Mouse (Mus musculus) intestine, embryonic 15.5 days (tissue): ENCODE results near the gene Gm20388. TPM values are rescaled to one million over a fixed set of nuclear protein-coding genes. Genes with fewer than 3 reads are reported as not detected.
A peak's percentile ranks its signal among the peaks of the same experiment; 100 is the strongest.

Experiments used
- ATAC-seq: fragments of 200-750 bp; cut with Nextera tagmentation; 2 replicates; pipeline ENCODE4 v1.8.0; 2017; ENCODE audit warnings: moderate TSS enrichment, moderate library complexity
- H3K27ac ChIP-seq: fragments of 300-500 bp; sonication (generic); 2 replicates; pipeline ENCODE4 v1.5.1; 2015; ENCODE audit warnings: mild to moderate bottlenecking, inconsistent platforms
- H3K27me3 ChIP-seq: fragments of 300-500 bp; sonication (generic); replicated peaks from 2 replicates; pipeline ENCODE4 v1.6.1; 2015; ENCODE audit warnings: inconsistent platforms
- H3K36me3 ChIP-seq: fragments of 300-500 bp; sonication (generic); 2 replicates; pipeline ENCODE4 v1.6.1; 2015; ENCODE audit warnings: inconsistent platforms
- H3K4me1 ChIP-seq: fragments of 300-500 bp; sonication (generic); replicated peaks from 2 replicates; pipeline ENCODE4 v1.6.1; 2015; ENCODE audit warnings: inconsistent platforms
- H3K4me2 ChIP-seq: fragments of 300-500 bp; sonication (generic); replicated peaks from 2 replicates; pipeline ENCODE4 v1.6.1; 2015; ENCODE audit warnings: mild to moderate bottlenecking, inconsistent platforms
- H3K4me3 ChIP-seq: fragments of 300-500 bp; sonication (generic); replicated peaks from 2 replicates; pipeline ENCODE4 v1.5.1; 2015; ENCODE audit warnings: inconsistent platforms
- H3K9ac ChIP-seq: fragments of 300-500 bp; sonication (generic); 2 replicates; pipeline ENCODE4 v1.6.1; 2015; ENCODE audit warnings: inconsistent platforms
- H3K9me3 ChIP-seq: fragments of 300-500 bp; sonication (generic); 2 replicates; pipeline ENCODE4 v1.6.1; 2016; ENCODE audit warnings: inconsistent platforms
- WGBS: fragments of 180-500 bp; shearing (Covaris S2); methylation state at CpG from one replicate; pipeline ENCODE4 v1.1.7; 2015; 5-methylcytosine and 5-hydroxymethylcytosine counted together
- polyA plus RNA-seq: library from polyadenylated mRNA; unstranded; fragments of >200 nt; fragmentation: Nextera tagmentation; extraction: Ambion mirVana; gene quantifications from 2 replicates; pipeline ENCODE4 v1.2.1, GENCODE M21; 2015

Gene Gm20388
- polyA plus RNA-seq, 1 experiment from 2014 or later, result not detected

- Histone ChIP-seq H3K9me3 (no peaks in the 10 kb centered on the region), H3K4me2 (no peak overlapping the region), H3K36me3 (no peaks in the 10 kb centered on the region), H3K4me3 (no peak overlapping the region), H3K4me1 (peaks cover 6% of the 10 kb centered on the region; the same call in 1 of the 2 replicates), H3K9ac (no peak overlapping the region), H3K27ac (no peak overlapping the region), H3K27me3 (peaks cover 19% of the 10 kb centered on the region; the same call in 1 of the 2 replicates)
- WGBS, result 27% methylated on average over 10 of the region's 10 CpGs
- no peak for ATAC-seq
Observed at GRCm38 (mm10) chr8:122772431-122773060, 2861.9 kb downstream of the Gm20388 start.

- no peaks in the 10 kb centered on the region for H3K36me3 ChIP-seq
- H3K4me1 ChIP-seq, result peaks cover 6% of the 10 kb centered on the region; the same call in 1 of the 2 replicates
- H3K4me3 ChIP-seq, result peak within 1 kb of the TSS; percentile 87
- WGBS, result 1% methylated on average over 50 of the region's 50 CpGs
- H3K27ac ChIP-seq, result no peak within 1 kb of the TSS
- H3K9me3 ChIP-seq, result no peaks in the 10 kb centered on the region
- peak within 1 kb of the TSS; percentile 82 for H3K9ac ChIP-seq
- H3K27me3 ChIP-seq, result 0 out of 2 replicates have a peak, but pooled peaks cover under 1% of the 10 kb centered on the region
- ATAC-seq, result peak; percentile 75
- peak within 1 kb of the TSS; percentile 87 for H3K4me2 ChIP-seq
Observed at GRCm38 (mm10) chr8:122775285-122776155, 2864.9 kb downstream of the Gm20388 start, which contains the start of gene Acsf3. Gene Acsf3, plus strand, starts transcription at chr8:122775486.

GRCm38 (mm10) chr8:122777701-122778100 is 2867.1 kb downstream of the Gm20388 start:
- 92% methylated on average over 6 of the region's 6 CpGs for WGBS
- no peak overlapping the region for H3K4me2 ChIP-seq

GRCm38 (mm10) chr8:122778703-122779239 is 2868.1 kb downstream of the Gm20388 start:
- Histone ChIP-seq H3K9ac (no peak overlapping the region), H3K36me3 (no peaks in the 10 kb centered on the region), H3K4me3 (no peak overlapping the region), H3K27me3 (no peaks in the 10 kb centered on the region), H3K27ac (no peak overlapping the region), H3K4me1 (peaks cover 6% of the 10 kb centered on the region; the same call in 1 of the 2 replicates), H3K9me3 (no peaks in the 10 kb centered on the region), H3K4me2 (no peak overlapping the region)
- ATAC-seq, result no peak
- WGBS, result 80% methylated on average over 3 of the region's 3 CpGs

More at GRCm38 (mm10) chr8:122777701-122778100, 2867.1 kb downstream of the Gm20388 start:
- no peak overlapping the region for H3K4me3 ChIP-seq
- H3K27ac ChIP-seq, result no peak overlapping the region
- H3K36me3 ChIP-seq, result no peaks in the 10 kb centered on the region
- no peak for ATAC-seq
- H3K4me1 ChIP-seq, result peaks cover 6% of the 10 kb centered on the region; the same call in 1 of the 2 replicates
- no peak overlapping the region for H3K9ac ChIP-seq
- no peaks in the 10 kb centered on the region for H3K9me3 ChIP-seq
- H3K27me3 ChIP-seq, result no peaks in the 10 kb centered on the region

GRCm38 (mm10) chr8:122779255-122779654 is 2868.6 kb downstream of the Gm20388 start:
- no peaks in the 10 kb centered on the region for H3K27me3 ChIP-seq
- WGBS, result 76% methylated on average over 9 of the region's 9 CpGs
- H3K4me1 ChIP-seq, result peaks cover 6% of the 10 kb centered on the region; the same call in 1 of the 2 replicates
- H3K36me3 ChIP-seq, result 0 out of 2 replicates have a peak, but pooled peaks cover 1% of the 10 kb centered on the region
- ATAC-seq, result no peak
- no peak overlapping the region for H3K4me3 ChIP-seq
- no peaks in the 10 kb centered on the region for H3K9me3 ChIP-seq
- H3K9ac ChIP-seq, result no peak overlapping the region
- H3K27ac ChIP-seq, result no peak overlapping the region
- H3K4me2 ChIP-seq, result no peak overlapping the region

GRCm38 (mm10) chr8:122784756-122785155 is 2874.1 kb downstream of the Gm20388 start:
- no peak for ATAC-seq
- Histone ChIP-seq H3K27me3 (no peaks in the 10 kb centered on the region), H3K9ac (no peak overlapping the region), H3K4me2 (no peak overlapping the region), H3K9me3 (no peaks in the 10 kb centered on the region), H3K36me3 (peaks cover 15% of the 10 kb centered on the region; the same call in 1 of the 2 replicates), H3K27ac (no peak overlapping the region), H3K4me1 (no peaks in the 10 kb centered on the region), H3K4me3 (no peak overlapping the region)
- 96% methylated on average over 1 of the region's 1 CpGs for WGBS

GRCm38 (mm10) chr8:122789796-122790195 is 2879.2 kb downstream of the Gm20388 start:
- peak; percentile 72 for ATAC-seq
- 86% methylated on average over 5 of the region's 5 CpGs for WGBS
- Histone ChIP-seq H3K9me3 (no peaks in the 10 kb centered on the region), H3K4me2 (no peak overlapping the region), H3K9ac (no peak overlapping the region), H3K27ac (no peak overlapping the region), H3K4me1 (0 out of 2 replicates have a peak, but pooled peaks cover 7% of the 10 kb centered on the region), H3K27me3 (no peaks in the 10 kb centered on the region), H3K36me3 (peaks cover 14% of the 10 kb centered on the region; the same call in 1 of the 2 replicates), H3K4me3 (no peak overlapping the region)

GRCm38 (mm10) chr8:122793375-122794174 is 2882.9 kb downstream of the Gm20388 start:
- H3K27me3 ChIP-seq, result no peaks in the 10 kb centered on the region
- no peak overlapping the region; the same call in 1 of the 2 replicates for H3K4me2 ChIP-seq
- peak; percentile 82 for ATAC-seq
- H3K27ac ChIP-seq, result peak overlapping the region; percentile 60; the same call in 1 of the 2 replicates
- H3K36me3 ChIP-seq, result 0 out of 2 replicates have a peak, but pooled peaks cover 4% of the 10 kb centered on the region
- H3K4me1 ChIP-seq, result 0 out of 2 replicates have a peak, but pooled peaks cover 7% of the 10 kb centered on the region
- H3K9ac ChIP-seq, result no peak overlapping the region
- WGBS, result 63% methylated on average over 18 of the region's 18 CpGs
- H3K4me3 ChIP-seq, result no peak overlapping the region
- no peaks in the 10 kb centered on the region for H3K9me3 ChIP-seq

GRCm38 (mm10) chr8:122794175-122794454 is 2883.5 kb downstream of the Gm20388 start:
- no peak overlapping the region for H3K9ac ChIP-seq
- 0 out of 2 replicates have a peak, but pooled peaks have one; percentile 12 for ATAC-seq
- H3K4me2 ChIP-seq, result no peak overlapping the region; the same call in 1 of the 2 replicates
- 80% methylated on average over 5 of the region's 5 CpGs for WGBS
- H3K4me1 ChIP-seq, result 0 out of 2 replicates have a peak, but pooled peaks cover 7% of the 10 kb centered on the region
- no peaks in the 10 kb centered on the region for H3K9me3 ChIP-seq
- no peak overlapping the region for H3K4me3 ChIP-seq
- no peaks in the 10 kb centered on the region for H3K27me3 ChIP-seq
- H3K36me3 ChIP-seq, result 0 out of 2 replicates have a peak, but pooled peaks cover 4% of the 10 kb centered on the region
- peak overlapping the region; percentile 60; the same call in 1 of the 2 replicates for H3K27ac ChIP-seq

GRCm38 (mm10) chr8:122803906-122804761 is 2893.5 kb downstream of the Gm20388 start:
- no peaks in the 10 kb centered on the region for H3K9me3 ChIP-seq
- 51% methylated on average over 15 of the region's 15 CpGs for whole genome bisulfite sequencing
- no peak overlapping the region for H3K27ac ChIP-seq
- H3K27me3 ChIP-seq, result no peaks in the 10 kb centered on the region
- H3K4me1 ChIP-seq, result no peaks in the 10 kb centered on the region
- H3K36me3 ChIP-seq, result no peaks in the 10 kb centered on the region
- no peak overlapping the region for H3K9ac ChIP-seq
- ATAC-seq, result no peak
- no peak overlapping the region for H3K4me2 ChIP-seq
- no peak overlapping the region for H3K4me3 ChIP-seq

- H3K36me3 ChIP-seq, result no peaks in the 10 kb centered on the region
- no peaks in the 10 kb centered on the region for H3K9me3 ChIP-seq
- WGBS, result 67% methylated on average over 3 of the region's 3 CpGs
Observed at GRCm38 (mm10) chr8:122805349-122805748, 2894.7 kb downstream of the Gm20388 start.

More at GRCm38 (mm10) chr8:122805349-122805748, 2894.7 kb downstream of the Gm20388 start:
- ATAC-seq, result no peak
- H3K27ac ChIP-seq, result no peak overlapping the region
- H3K4me2 ChIP-seq, result no peak overlapping the region
- H3K4me3 ChIP-seq, result no peak overlapping the region
- H3K27me3 ChIP-seq, result no peaks in the 10 kb centered on the region
- no peaks in the 10 kb centered on the region for H3K4me1 ChIP-seq
- H3K9ac ChIP-seq, result no peak overlapping the region
